Mouse (Mus musculus): Measurements from ENCODE around the gene Rbp4. TPM values are rescaled to one million over a fixed set of nuclear protein-coding genes. Genes with fewer than 3 reads are reported as not detected.

The Rbp4 gene
- total RNA-seq (2021): 1 to 10 TPM; 7.9 to 9.2 TPM
- long read RNA-seq, transcript Rbp4-202 (6 exons, 937 nt): major isoform, 20 of 34 reads
- long read RNA-seq, partial matches to known transcripts: 1 of 34 reads
- long read RNA-seq, other reads (novel, unspliced or antisense): 10 of 34 reads

DNA sequence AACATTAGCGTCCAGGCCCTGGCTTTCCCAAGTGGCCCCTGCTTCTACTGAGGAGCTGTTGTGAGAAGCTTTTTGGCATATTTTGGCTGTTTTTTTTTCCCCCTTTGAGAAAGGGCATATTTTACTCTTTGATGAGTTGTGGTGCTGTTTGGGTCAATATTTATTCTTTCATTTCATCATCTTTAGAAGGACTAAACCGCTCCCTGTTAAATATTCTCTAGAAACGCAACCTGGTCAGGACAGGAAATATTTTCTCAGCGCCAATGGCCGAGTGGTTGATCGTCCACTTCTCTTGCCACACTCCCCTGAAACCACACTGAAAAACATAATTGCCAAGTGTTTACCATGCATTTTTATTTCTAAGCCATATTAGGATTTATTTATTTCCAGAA lies at the start of gene Rbp4:
Gene Rbp4, minus strand, starts transcription at position 63 of the 392 bp plus-strand sequence.
- no peak for DNase-seq (ENCODE audit: low spot score in 2 of 2)

DNA sequence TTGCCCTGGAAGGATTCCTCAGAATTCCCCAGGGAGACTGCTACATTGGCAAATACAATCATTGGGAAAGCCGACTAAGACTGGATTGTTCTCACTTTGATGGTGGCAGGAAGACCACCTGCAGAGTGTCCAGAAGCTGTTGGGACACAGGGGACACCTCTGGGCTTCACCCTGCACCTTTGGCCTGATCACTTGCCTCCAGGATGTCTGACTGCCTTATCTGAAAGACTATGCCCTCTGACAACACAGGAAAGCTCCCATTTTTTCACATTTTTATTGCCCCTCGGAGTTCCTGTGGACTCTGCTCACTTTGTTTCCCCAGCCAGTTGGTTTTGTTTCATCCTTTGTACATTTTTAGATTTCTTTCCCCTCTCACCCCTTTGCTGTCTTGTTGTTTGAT lies 39.6 kb upstream of the Rbp4 start:
- DNase-seq (ENCODE audit: low spot score in 2 of 2): no peak

DNA sequence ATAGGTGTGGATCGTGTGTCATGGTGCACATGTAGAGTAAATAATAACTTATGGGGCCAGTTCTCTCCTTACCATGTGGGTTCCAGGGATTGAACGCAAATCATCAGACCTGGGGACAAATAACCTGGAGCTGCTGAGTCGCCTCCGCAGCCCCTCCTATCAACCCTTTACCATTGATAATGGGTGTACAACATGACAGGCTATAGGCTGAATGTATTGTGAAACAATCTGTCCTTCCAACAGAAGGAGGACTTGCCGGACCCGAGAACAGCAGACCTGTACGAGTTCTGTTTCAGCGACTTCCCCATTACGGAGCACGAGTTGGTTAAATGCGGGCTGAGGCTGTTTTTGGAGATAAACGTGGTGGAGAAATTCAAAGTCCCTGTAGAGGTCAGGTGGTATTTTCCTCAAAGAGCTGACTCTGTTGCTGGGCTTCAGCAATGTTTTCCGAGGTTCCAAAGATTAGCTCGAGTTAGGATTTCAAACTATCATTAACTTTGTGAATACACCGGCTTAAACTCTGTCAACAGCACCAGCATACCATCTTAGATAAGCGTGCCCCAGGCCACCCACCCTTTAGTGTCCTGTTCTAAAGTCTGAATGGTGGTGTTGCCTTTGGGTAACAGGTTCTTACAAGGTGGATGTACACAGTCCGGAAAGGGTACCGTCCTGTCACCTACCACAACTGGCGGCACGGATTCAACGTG lies 36.7 kb upstream of the Rbp4 start:
- no peak for DNase-seq (ENCODE audit: low spot score in 2 of 2)

DNA sequence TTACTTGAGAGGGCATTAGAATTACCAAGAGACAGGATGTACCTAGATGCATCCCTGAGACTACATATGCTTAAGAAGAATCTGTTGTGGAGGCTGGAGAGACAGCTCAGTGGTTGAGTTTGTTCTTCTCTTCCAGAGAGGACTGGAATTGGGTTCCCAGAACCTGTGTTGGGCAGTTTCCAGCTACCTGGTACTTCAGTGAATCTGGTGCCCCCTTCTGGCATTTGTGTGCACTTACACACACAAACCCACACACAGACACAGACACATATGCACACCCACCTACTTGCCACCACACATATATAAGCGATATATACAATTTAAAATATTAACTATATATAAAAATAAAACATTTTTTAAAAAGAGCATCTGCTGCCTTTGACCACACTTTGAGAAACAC lies 31.2 kb upstream of the Rbp4 start:
- no peak for DNase-seq (ENCODE audit: low spot score in 2 of 2)

DNA sequence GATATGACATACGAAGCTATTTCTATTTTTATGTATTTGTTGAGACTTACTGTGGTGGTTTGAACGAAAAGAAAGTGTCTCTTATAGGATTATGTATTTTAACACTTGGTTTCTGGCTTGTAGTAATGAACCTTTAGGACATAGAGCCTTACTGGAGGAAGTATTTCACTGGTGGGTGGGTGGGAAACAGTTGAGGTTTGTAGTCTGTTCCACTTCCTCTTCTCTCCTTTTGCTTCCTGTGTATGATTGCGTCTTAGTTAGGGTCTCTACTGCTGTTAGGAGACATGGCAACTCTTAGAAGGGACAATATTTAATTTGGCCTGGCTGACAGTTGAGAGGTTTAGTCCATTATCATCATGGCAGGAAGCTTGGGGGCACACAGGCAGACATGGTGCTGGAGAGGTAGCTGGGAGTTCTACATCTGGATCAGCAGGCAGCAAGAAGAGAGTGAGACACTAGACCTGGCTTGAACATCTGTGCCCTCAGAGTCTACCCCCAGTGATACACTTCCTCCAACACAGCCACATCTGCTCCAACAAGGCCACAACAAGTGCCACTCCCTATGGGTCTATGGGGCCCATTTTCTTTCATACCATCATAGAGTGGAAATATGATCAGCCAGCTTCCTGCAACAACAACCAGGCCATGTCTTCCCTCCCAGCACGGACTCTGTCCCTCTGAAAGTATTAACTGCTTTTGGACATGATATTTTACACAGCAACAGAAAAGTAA lies 18.6 kb upstream of the Rbp4 start:
- no peak for DNase-seq (ENCODE audit: low spot score in 2 of 2)

DNA sequence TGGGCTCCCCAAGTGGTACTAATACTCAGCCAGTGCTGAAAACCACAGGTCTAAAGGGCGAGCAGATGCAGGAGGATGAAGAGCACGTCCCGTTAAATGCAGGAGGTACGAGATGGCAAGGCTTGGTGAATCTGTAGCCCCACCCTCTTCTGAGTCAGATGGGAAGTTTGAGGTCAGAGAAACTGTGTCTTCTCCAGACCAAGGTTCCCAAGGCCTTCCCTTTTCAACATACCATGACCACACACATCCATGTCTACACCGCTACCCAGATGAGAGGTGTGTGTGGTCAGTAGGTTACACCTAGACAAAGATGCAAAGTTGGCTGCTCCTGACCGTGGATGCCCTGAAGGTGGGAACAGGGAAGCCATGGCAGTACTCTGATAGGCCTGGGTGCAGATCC lies 9.7 kb upstream of the Rbp4 start:
- DNase-seq (ENCODE audit: low spot score in 2 of 2): no peak

DNA sequence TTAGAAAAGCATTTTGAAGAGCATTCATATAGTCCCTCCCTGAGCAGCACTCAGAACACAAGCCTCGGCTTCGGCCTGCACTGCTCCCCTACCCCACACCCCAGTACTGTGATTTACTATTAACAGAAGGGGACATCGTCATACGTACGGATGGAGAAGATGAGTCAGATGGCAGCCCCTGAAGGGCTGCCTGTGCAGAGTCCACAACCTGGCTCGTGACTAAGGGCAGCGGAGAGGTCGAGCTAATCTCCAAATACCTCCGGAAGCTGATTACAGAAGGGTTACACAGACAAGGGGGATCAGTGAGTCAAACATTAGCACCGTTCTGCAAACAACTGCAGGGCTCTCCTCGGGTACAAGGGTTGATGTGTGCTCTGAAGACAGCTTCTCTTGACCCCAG lies 8.9 kb upstream of the Rbp4 start:
- no peak for DNase-seq (ENCODE audit: low spot score in 2 of 2)

DNA sequence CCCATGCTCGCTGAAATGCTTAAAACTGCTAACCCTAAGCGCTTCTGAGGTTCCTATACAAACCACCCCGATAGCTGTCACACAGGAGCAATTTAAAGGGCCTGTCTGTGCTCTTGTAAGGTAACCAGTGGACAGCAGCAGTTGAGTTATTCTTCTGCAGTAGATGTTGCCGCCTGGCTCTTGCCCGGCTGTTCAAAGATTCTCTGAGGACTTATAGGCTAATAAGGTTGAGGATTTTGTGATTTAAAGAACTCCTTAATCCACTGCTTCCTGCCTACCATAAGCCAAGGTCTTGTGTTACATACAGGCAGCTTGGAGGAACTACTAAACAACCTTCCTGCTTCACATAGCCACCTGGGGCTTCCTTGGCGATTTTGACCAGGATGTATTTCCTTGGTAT lies 7.4 kb upstream of the Rbp4 start, which contains the start of gene Pde6c:
Gene Pde6c, plus strand, starts transcription at position 301 of the 400 bp plus-strand sequence.
- no peak for DNase-seq (ENCODE audit: low spot score in 2 of 2)

DNA sequence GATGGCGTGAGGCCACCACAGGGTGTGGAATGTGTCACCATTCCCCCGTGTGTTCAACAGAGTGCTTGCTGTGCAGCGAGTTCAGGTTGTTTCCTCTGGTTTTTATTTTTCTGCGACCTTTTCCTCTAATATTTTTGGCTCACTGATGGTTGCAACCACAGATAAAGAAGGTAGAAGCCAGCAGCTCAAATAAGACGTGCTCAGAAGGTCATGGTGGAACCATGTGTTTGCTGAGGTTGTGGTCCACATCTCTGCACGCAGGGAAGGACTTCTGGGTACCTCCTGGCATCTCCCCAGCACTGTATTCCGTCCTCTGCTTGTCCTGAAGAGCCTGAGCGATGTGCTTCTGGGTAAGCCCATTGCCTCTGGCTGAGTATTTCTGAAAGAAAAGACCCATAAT lies 1.6 kb upstream of the Rbp4 start:
- DNase-seq (ENCODE audit: low spot score in 2 of 2): no peak

DNA sequence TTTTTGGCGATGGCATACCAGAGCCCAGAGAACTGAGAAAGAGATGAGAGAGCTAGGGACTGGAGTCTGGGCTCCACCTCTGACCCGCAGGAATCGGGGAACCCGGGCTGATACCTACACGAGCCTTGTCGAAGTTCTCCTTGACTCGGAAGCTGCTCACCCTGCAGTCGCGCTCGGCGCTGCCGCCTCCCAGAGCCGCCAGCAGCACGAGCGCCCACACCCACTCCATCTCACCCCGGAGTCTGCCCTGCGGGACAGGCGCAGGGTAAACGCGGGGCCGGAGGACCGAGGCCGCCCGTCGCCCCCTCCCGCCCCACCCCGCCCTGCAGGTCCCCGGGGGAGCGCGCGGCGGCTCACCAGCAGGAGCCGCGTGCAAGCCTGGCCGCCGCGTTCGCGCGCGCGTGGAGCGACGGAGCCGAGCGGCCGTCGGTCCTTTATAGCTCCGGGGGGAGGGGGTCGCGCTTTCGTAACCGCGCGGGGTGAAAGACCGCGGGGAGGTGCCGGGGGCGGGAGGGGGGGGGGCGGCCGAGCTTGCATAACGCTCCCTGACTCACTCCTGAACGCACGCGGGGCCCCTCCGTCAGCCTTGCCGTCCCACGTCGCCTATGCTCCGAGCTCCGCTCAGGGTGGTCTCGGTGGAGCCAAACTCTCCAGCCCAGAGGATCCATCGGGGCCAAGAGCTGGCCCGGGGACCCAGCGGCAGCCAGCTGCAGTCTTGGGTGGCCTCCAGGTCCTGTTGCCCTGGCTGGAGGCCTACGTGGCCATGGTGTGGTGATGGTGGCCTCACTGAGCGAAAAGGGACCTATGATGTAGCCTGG lies 471 bp downstream of the Rbp4 start:
- peak; percentile 13 to 26 for DNase-seq (ENCODE audit: low spot score in 2 of 2)

DNA sequence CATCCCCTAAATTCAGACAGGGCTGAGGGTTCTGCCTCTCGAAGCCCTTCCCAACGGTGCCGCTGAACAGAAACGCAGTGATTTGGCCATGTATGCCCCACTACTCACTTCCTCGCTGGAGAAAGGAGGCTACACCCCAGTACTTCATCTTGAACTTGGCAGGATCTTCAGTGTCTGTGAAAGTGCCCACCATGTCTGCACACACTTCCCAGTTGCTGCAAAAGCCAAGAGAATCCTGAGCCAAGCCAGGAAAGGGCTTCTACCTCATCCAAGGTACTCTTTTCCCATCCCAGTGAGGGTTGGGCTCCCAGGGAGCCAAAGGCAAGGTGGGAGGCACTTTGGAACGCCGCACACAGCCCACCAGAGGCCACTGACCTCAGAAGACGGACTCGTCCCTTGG lies 1.2 kb downstream of the Rbp4 start:
- DNase-seq (ENCODE audit: low spot score in 2 of 2): no peak

DNA sequence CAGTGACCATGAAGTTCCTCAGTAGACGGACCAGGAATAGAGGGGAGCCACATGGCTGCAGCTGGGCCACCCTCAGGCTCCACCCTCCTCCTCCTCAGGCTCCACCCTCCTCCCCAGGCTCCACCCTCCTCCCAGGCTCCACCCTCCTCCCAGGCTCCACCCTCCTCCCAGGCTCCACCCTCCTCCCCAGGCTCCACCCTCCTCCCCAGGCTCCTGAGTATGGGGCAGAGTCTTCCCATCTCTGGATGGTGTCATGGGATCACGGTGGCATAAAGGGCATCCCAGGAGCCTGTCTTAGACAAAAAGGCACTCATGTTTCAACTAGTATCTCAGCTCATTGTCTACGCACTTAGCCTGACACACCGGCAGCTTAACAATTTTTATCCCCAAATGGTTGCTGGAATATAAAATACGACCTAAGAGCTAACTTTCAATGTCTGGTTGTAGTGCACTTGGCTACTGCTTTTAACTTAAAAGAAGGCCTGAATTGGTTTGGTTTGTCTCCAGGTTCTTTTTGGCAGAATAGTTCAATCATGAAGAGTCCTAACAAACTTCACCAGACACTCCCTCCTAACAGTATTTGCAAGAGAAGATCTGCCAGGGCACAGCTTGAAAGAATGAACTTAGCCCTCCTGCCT lies 4.8 kb downstream of the Rbp4 start:
- DNase-seq (ENCODE audit: low spot score in 2 of 2): no peak

DNA sequence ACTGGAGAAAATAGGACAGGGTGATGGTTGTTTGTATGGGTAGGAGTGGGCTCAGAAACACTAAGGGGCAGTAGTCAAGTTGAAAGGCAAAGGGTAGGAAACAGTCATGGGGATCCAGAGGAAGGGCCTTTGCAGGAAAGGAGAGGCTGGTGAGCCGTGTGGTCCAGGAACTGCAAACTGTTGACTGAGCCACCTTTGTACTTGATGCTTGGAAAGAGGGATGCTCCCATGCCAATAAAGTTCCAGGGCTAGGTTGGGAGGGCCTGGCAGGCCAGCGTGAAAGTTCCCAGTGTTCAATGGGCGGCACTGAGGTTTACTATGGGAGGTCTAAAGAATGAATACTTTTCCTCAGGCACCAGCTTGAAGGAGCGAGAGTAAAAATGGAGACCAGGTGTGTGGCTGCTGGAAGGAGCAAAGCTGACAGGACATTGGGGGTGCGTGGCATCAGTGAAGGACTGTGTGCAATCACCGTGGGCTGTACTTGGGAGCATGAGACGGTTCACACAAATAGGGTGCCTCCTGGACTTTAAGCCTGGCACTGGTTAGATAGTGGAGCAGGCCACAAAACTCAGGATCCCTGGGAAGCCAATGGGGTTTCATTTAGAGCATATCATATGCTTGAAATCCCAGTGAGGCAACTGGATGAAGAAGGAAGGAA lies 10.1 kb downstream of the Rbp4 start:
- no peak for DNase-seq (ENCODE audit: low spot score in 2 of 2)

DNA sequence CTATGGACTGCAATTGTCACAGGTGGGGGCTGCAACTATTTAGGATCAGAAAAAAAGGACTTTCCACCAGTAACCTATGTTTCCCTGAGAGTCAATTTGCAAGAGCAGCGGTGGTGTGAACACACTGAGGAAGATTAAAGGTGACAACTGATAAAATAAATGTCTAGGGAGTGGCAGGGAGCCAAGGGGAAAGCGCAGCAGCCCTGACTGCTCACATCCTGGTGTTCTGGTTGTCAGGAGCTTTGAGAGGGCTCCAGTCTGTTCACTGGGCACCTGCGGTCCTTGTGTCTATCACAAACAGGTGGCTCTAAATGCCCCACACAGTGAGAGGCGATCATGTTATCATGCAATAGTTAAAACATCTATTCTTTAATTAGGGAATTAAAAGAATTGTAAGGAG lies 12.5 kb downstream of the Rbp4 start:
- DNase-seq (ENCODE audit: low spot score in 2 of 2): no peak

DNA sequence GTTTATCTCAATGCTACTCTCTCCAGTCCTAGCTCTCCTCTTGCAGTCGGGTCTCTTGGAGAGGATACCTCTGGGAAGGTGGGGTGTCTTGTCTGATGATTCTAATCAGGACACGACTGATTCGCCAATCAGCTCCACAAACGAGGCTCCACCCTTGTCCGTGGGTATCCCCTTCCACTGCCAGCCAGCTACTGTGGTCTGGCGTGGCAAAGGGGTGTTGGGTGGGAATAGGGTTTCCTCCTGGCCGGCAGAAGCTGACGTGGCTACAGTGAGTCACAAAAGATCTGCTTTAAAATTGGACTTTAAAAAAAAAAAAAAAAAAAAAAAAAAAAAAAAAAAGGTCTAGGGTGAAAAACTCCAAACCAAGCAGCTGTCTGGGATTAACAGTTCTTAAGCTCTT lies 14.0 kb downstream of the Rbp4 start:
- DNase-seq (ENCODE audit: low spot score in 2 of 2): no peak

DNA sequence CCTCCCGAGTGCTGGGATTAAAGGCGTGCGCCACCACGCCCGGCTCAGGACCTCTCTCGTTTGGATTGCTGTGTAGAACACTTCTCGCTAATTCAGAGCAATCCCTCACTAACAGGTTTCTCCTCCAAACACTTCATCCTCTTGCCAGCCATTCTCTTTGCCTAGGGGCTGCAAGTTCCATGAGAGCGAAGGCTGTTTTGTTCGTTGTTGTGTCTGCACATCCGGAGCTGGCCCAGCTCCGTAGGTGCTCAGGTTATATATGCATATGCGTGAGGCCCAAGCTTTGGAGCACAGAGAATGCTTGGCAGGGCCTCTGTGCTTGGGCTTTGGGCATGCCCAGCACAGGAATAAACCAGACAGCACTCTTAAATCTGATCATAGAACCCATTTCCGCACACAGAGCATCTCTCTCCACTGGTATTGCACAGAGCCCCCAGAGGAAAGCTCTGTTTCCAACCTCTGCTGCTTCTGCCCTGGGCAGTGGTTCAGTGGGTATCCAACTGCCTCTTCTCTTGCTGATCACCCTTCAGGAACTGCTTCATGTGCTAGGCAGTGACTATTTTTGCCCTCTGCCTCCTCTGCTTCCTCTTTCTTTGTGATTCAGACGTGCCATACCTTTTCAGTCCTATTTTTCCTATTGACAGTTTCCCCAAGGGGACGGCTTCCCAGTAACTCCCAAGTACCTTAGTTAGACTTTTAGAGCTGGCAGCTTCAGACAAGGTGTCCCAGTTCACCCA lies 15.4 kb downstream of the Rbp4 start:
- no peak for DNase-seq (ENCODE audit: low spot score in 2 of 2)

DNA sequence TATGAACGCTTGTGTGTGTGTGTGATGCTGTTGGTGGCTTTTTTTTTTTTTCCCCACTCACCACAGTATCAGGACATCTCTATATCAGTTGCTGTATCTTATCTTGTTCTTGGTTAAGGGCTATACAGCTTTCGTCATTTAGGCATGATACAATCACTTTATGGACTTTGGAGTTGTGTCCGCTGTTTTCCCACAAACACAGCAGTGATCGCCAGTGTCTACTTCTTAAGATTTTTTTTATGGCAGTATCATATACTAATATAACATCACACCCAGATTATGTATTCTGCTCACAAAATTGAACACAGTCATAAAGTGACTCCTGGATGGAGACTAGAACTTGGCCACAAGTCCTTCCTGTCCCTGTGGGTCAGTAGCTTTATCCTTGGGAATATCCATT lies 17.2 kb downstream of the Rbp4 start:
- DNase-seq (ENCODE audit: low spot score in 2 of 2): no peak

DNA sequence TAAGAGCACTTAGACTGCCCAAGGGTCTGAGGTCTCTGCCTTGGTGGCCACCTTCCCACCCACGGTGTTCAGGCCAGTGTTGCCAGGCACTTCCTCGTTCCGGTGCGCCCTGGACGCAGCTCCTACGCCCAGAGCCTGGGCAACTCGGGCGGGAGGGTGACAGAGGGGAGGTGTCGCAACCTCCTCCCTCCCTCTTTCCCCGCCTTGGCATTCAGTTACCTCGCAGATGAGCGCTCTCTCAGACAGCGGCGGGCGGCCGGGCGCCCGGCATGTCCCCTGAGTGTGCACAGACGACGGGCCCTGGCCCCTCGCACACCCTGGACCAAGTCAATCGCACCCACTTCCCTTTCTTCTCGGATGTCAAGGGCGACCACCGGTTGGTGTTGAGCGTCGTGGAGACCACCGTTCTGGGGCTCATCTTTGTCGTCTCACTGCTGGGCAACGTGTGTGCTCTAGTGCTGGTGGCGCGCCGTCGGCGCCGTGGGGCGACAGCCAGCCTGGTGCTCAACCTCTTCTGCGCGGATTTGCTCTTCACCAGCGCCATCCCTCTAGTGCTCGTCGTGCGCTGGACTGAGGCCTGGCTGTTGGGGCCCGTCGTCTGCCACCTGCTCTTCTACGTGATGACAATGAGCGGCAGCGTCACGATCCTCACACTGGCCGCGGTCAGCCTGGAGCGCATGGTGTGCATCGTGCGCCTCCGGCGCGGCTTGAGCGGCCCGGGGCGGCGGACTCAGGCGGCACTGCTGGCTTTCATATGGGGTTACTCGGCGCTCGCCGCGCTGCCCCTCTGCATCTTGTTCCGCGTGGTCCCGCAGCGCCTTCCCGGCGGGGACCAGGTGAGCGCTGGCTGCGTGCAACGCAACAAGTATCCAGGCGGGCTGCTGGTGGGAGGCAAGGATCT lies 28.0 kb downstream of the Rbp4 start, which contains the start of gene Ffar4:
Gene Ffar4, plus strand, starts transcription at position 214 of the 901 bp plus-strand sequence.
- peak in 1 of 2 experiments; percentile 14 for DNase-seq (ENCODE audit: low spot score in 2 of 2)

DNA sequence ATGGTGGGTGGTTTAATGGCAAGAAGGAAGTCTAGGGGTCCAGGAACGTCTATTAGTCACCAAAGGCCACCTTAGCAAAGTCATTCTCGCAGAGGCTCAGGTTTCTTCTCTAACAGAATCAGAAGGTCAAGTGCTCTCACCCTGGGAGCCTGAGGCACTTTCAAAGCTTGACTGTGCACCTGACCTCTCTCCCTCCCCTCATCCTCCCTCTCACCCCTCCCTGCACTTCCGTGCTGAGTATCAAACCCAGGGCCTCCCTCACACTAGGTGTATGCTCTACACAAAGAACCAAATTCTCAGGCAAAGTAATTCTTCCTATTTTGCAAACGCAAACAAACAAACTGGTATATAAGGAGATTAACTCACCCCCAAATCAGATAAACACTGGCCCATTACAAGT lies 28.9 kb downstream of the Rbp4 start:
- DNase-seq (ENCODE audit: low spot score in 2 of 2): no peak
